Mouse (Mus musculus) liver, postnatal 0 days (tissue): ENCODE data around the gene Olfr165.
"Not testable (repeated sequence)": the region's sequence is repeated elsewhere in the genome, so short reads cannot be mapped to it uniquely, and the experiment has no call there.

Source experiments
- CTCF ChIP-seq: sonication (generic); IDR thresholded peaks from 2 replicates; pipeline ENCODE4 v1.5.1; 2016; ENCODE audit warnings: antibody characterized with exemption, low read depth
- EP300 ChIP-seq: IDR thresholded peaks from 2 replicates; pipeline ENCODE4 v1.6.1; 2016; ENCODE audit warnings: antibody characterized with exemption, low read depth, mild to moderate bottlenecking

GRCm38 (mm10) chr16:19458741-19459140 is 35.8 kb upstream of the Olfr165 start:
- TF ChIP-seq CTCF, EP300: not testable (repeated sequence)
